18 mouse cellular contexts compared by ENCODE assay signal in genomic region chr2:102896154-102896553, GRCm38 (mm10). TPM values are rescaled to one million over a fixed set of nuclear protein-coding genes. Genes with fewer than 3 reads are reported as not detected.
A peak's percentile ranks its signal among the peaks of the same experiment; 100 is the strongest.
DNase-seq lines count a peak whose midpoint lies in the region; ATAC-seq and TF ChIP-seq lines count a peak whose summit lies in the region.
"Had no signal": no experiment of that assay in that cellular context is flagged by ENCODE, and none has a peak within 500 bp of the region (broad histone marks: within the 10 kb centered on the region; RNA-seq: fewer than 3 reads in every experiment).

No protein-coding gene starts in this region.

- H3K27ac ChIP-seq in left cerebral cortex, adult 2 months, result no peak overlapping the region
- H3K27ac ChIP-seq: embryonic facial prominence, embryonic 12.5 days; forebrain, embryonic 12.5 days had no signal

- intact Hi-C loops in left cerebral cortex, adult 2 months (cut with DNase I), result no loop called here

- ATAC-seq in CD4-positive, CD25-positive, alpha-beta regulatory T cell, adult 4 months, result no peak
- ATAC-seq: forebrain, embryonic 16.5 days; hindbrain, embryonic 16.5 days had no signal

- DNase-seq in thymus, postnatal 0 days (ENCODE audit: low spot score), result peak; percentile 14
- no peak for DNase-seq in thymus, adult 18-20 months
- peak; percentile 43 for DNase-seq in induced T-regulatory cell, adult 2 months (ENCODE audit: low read depth)
- DNase-seq in thymus, postnatal 25 days, result peak; percentile 42
- DNase-seq in urinary bladder, postnatal 10 days (ENCODE audit: low spot score), result no peak
- no peak for DNase-seq in left cerebral cortex, adult 2 months (ENCODE audit: extremely low spot score in 1 of 2, low spot score in 2 of 2)
- DNase-seq: adrenal gland, adult 2 months; adrenal gland, postnatal 25 days; cerebellum, adult 8-10 months; cerebellum, postnatal 25 days; gastrocnemius, postnatal 10 days; heart, postnatal 36 days had no signal

- TF ChIP-seq CTCF in left cerebral cortex, adult 2 months (IDR thresholded peaks at IDR 0.05), result no peak

- no peak overlapping the region for H3K4me3 ChIP-seq in left cerebral cortex, adult 2 months
- H3K4me3 ChIP-seq: embryonic facial prominence, embryonic 12.5 days; forebrain, embryonic 12.5 days; heart, embryonic 12.5 days had no signal

RNA-seq across cellular contexts. Expression of gene Cd44, which starts 5.3 kb away (rescaled TPM):
- polyA plus RNA-seq in thymus, postnatal 0 days (2015; fragmentation: Nextera tagmentation; extraction: Ambion mirVana), result 10.5 and 11.6 TPM in 2 replicates
- 10 to 100 TPM; 77.5 to 92.7 TPM for polyA plus RNA-seq in CD4-positive, CD25-positive, alpha-beta regulatory T cell, adult 4 months (2017; shearing (Covaris generic))
- total RNA-seq in left cerebral cortex, adult 2 months (2021), result 1 to 10 TPM; 2.9 to 4.4 TPM

Comparison
In these comparisons a context has a peak if more than half of its experiments do, and no peak if none do; other contexts are left out.
1. DNase-seq: peak in thymus, postnatal 0 days (single experiment), induced T-regulatory cell, adult 2 months (single experiment) and thymus, postnatal 25 days (single experiment); none in thymus, adult 18-20 months (0 of 2), urinary bladder, postnatal 10 days (single experiment) and left cerebral cortex, adult 2 months (0 of 2).